Mouse (Mus musculus) embryonic facial prominence, embryonic 12.5 days (tissue): Measurements from ENCODE around the gene Pcif1. TPM values are rescaled to one million over a fixed set of nuclear protein-coding genes. Genes with fewer than 3 reads are reported as not detected.

Experiments
- ATAC-seq: fragments of 200-750 bp; cut with Nextera tagmentation; 2 replicates; pipeline ENCODE4 v1.8.0; 2017; ENCODE audit not compliant: insufficient number of reproducible peaks, insufficient read depth, low FRiP score, low TSS enrichment
- H3K27ac ChIP-seq: fragments of 300-500 bp; sonication (generic); 2 replicates; pipeline ENCODE4 v1.5.1; 2016; ENCODE audit warnings: mild to moderate bottlenecking
- H3K27me3 ChIP-seq: fragments of 300-500 bp; sonication (generic); 2 replicates; pipeline ENCODE4 v1.6.1; 2016; ENCODE audit warnings: mild to moderate bottlenecking, moderate library complexity
- H3K36me3 ChIP-seq: fragments of 300-500 bp; sonication (generic); 2 replicates; pipeline ENCODE4 v1.6.1; 2016; ENCODE audit warnings: mild to moderate bottlenecking
- H3K4me1 ChIP-seq: fragments of 300-500 bp; sonication (generic); 2 replicates; pipeline ENCODE4 v1.6.1; 2016
- H3K4me2 ChIP-seq: fragments of 300-500 bp; sonication (generic); replicated peaks from 2 replicates; pipeline ENCODE4 v1.6.1; 2016; ENCODE audit warnings: mild to moderate bottlenecking, moderate library complexity
- H3K4me3 ChIP-seq: fragments of 300-500 bp; sonication (generic); 2 replicates; pipeline ENCODE4 v1.5.1; 2016; ENCODE audit warnings: mild to moderate bottlenecking
- H3K9ac ChIP-seq: fragments of 300-500 bp; sonication (generic); 2 replicates; pipeline ENCODE4 v1.6.1; 2016; ENCODE audit warnings: mild to moderate bottlenecking, moderate library complexity
- H3K9me3 ChIP-seq: fragments of 300-500 bp; sonication (generic); 2 replicates; pipeline ENCODE4 v1.6.1; 2016; ENCODE audit warnings: mild to moderate bottlenecking, moderate library complexity
- WGBS: fragments of 180-500 bp; shearing (Covaris S2); methylation state at CpG from one replicate; pipeline ENCODE4 v1.1.7; 2016; 5-methylcytosine and 5-hydroxymethylcytosine counted together
- polyA plus RNA-seq: library from polyadenylated mRNA; unstranded; fragments of >200 nt; fragmentation: Nextera tagmentation; extraction: Ambion mirVana; gene quantifications from 2 replicates; pipeline ENCODE4 v1.2.1, GENCODE M21; 2016

The Pcif1 gene
- polyA plus RNA-seq, 1 experiment from 2014 or later, result 83.0 TPM

GRCm38 (mm10) chr2:164912151-164912550 is 33.0 kb downstream of the Pcif1 start:
- peak; percentile 7; the same call in 1 of the 2 replicates for ATAC-seq
- no peaks in the 10 kb centered on the region for H3K27me3 ChIP-seq
- H3K27ac ChIP-seq, result peak overlapping the region; percentile 96
- H3K4me3 ChIP-seq, result peak overlapping the region; percentile 76
- H3K4me2 ChIP-seq, result peak overlapping the region; percentile 74
- WGBS, result 22% methylated on average over 12 of the region's 12 CpGs
- H3K9ac ChIP-seq, result peak overlapping the region; percentile 82
- no peaks in the 10 kb centered on the region for H3K9me3 ChIP-seq
- H3K36me3 ChIP-seq, result peaks cover 26% of the 10 kb centered on the region
- peaks cover 21% of the 10 kb centered on the region for H3K4me1 ChIP-seq

- Histone ChIP-seq H3K4me2 (peak overlapping the region; percentile 74; the same call in 1 of the 2 replicates), H3K36me3 (peaks cover 19% of the 10 kb centered on the region), H3K4me3 (no peak overlapping the region), H3K9me3 (no peaks in the 10 kb centered on the region), H3K9ac (no peak overlapping the region), H3K27ac (no peak overlapping the region; the same call in 1 of the 2 replicates), H3K27me3 (no peaks in the 10 kb centered on the region), H3K4me1 (peaks cover 21% of the 10 kb centered on the region)
- 92% methylated on average over 8 of the region's 9 CpGs for WGBS
- no peak for ATAC-seq
These were observed 33.8 kb downstream of the Pcif1 start for GRCm38 (mm10) chr2:164912749-164913427.

GRCm38 (mm10) chr2:164913428-164913786 is 34.3 kb downstream of the Pcif1 start:
- Histone ChIP-seq H3K36me3 (peaks cover 13% of the 10 kb centered on the region), H3K27ac (no peak overlapping the region), H3K27me3 (no peaks in the 10 kb centered on the region), H3K4me3 (no peak overlapping the region), H3K9ac (no peak overlapping the region), H3K4me1 (peaks cover 21% of the 10 kb centered on the region), H3K4me2 (no peak overlapping the region), H3K9me3 (no peaks in the 10 kb centered on the region)
- 83% methylated on average over 2 of the region's 2 CpGs for WGBS
- ATAC-seq, result no peak

- no peak overlapping the region for H3K4me3 ChIP-seq
- 68% methylated on average over 5 of the region's 5 CpGs for WGBS
These were observed 37.7 kb downstream of the Pcif1 start for GRCm38 (mm10) chr2:164916820-164917219.

GRCm38 (mm10) chr2:164917371-164917770 is 38.3 kb downstream of the Pcif1 start:
- Histone ChIP-seq H3K4me2 (no peak overlapping the region), H3K9ac (no peak overlapping the region), H3K9me3 (no peaks in the 10 kb centered on the region), H3K27me3 (no peaks in the 10 kb centered on the region), H3K36me3 (peaks cover 16% of the 10 kb centered on the region), H3K4me3 (no peak overlapping the region), H3K27ac (no peak overlapping the region), H3K4me1 (peaks cover 9% of the 10 kb centered on the region; the same call in 1 of the 2 replicates)
- 65% methylated on average over 10 of the region's 10 CpGs for WGBS
- ATAC-seq, result no peak

More at GRCm38 (mm10) chr2:164916820-164917219, 37.7 kb downstream of the Pcif1 start:
- H3K9ac ChIP-seq, result no peak overlapping the region
- H3K36me3 ChIP-seq, result peaks cover 16% of the 10 kb centered on the region
- no peaks in the 10 kb centered on the region for H3K27me3 ChIP-seq
- H3K9me3 ChIP-seq, result no peaks in the 10 kb centered on the region
- H3K27ac ChIP-seq, result no peak overlapping the region
- ATAC-seq, result no peak
- H3K4me2 ChIP-seq, result no peak overlapping the region
- H3K4me1 ChIP-seq, result peaks cover 8% of the 10 kb centered on the region; the same call in 1 of the 2 replicates

GRCm38 (mm10) chr2:164918325-164918724 is 39.2 kb downstream of the Pcif1 start:
- H3K27me3 ChIP-seq, result no peaks in the 10 kb centered on the region
- no peak overlapping the region for H3K4me3 ChIP-seq
- no peak for ATAC-seq
- H3K9me3 ChIP-seq, result no peaks in the 10 kb centered on the region
- H3K4me2 ChIP-seq, result no peak overlapping the region
- 61% methylated on average over 5 of the region's 5 CpGs for WGBS
- H3K9ac ChIP-seq, result no peak overlapping the region
- no peak overlapping the region for H3K27ac ChIP-seq
- H3K4me1 ChIP-seq, result peaks cover 6% of the 10 kb centered on the region; the same call in 1 of the 2 replicates
- H3K36me3 ChIP-seq, result peaks cover 16% of the 10 kb centered on the region

GRCm38 (mm10) chr2:164921984-164922383 is 42.9 kb downstream of the Pcif1 start:
- Histone ChIP-seq H3K9me3 (no peaks in the 10 kb centered on the region), H3K9ac (no peak overlapping the region), H3K4me3 (no peak overlapping the region), H3K4me2 (no peak overlapping the region), H3K27me3 (no peaks in the 10 kb centered on the region), H3K36me3 (peaks cover 13% of the 10 kb centered on the region), H3K27ac (no peak overlapping the region), H3K4me1 (peaks cover 4% of the 10 kb centered on the region; the same call in 1 of the 2 replicates)
- WGBS, result 60% methylated on average over 7 of the region's 7 CpGs
- no peak for ATAC-seq

GRCm38 (mm10) chr2:164923291-164923690 is 44.2 kb downstream of the Pcif1 start:
- peaks cover 13% of the 10 kb centered on the region for H3K36me3 ChIP-seq
- no peak overlapping the region for H3K4me2 ChIP-seq
- ATAC-seq, result no peak
- H3K9ac ChIP-seq, result no peak overlapping the region
- 72% methylated on average over 4 of the region's 4 CpGs for WGBS
- H3K4me3 ChIP-seq, result no peak overlapping the region
- no peaks in the 10 kb centered on the region for H3K9me3 ChIP-seq
- H3K27ac ChIP-seq, result no peak overlapping the region
- no peaks in the 10 kb centered on the region for H3K27me3 ChIP-seq
- H3K4me1 ChIP-seq, result peaks cover 4% of the 10 kb centered on the region; the same call in 1 of the 2 replicates

GRCm38 (mm10) chr2:164924100-164924857 is 45.2 kb downstream of the Pcif1 start:
- peaks cover 12% of the 10 kb centered on the region for H3K36me3 ChIP-seq
- ATAC-seq, result no peak
- H3K9me3 ChIP-seq, result no peaks in the 10 kb centered on the region
- no peaks in the 10 kb centered on the region for H3K27me3 ChIP-seq
- peaks cover 4% of the 10 kb centered on the region; the same call in 1 of the 2 replicates for H3K4me1 ChIP-seq
- H3K9ac ChIP-seq, result no peak overlapping the region
- H3K4me2 ChIP-seq, result no peak overlapping the region
- no peak overlapping the region for H3K4me3 ChIP-seq
- 33% methylated on average over 11 of the region's 11 CpGs for WGBS
- no peak overlapping the region for H3K27ac ChIP-seq

GRCm38 (mm10) chr2:164930706-164931581 is 51.8 kb downstream of the Pcif1 start:
- no peak overlapping the region for H3K9ac ChIP-seq
- H3K4me2 ChIP-seq, result no peak overlapping the region
- no peak overlapping the region for H3K4me3 ChIP-seq
- no peaks in the 10 kb centered on the region for H3K36me3 ChIP-seq
- no peak for ATAC-seq
- no peaks in the 10 kb centered on the region; the same call in 1 of the 2 replicates for H3K27me3 ChIP-seq
- no peaks in the 10 kb centered on the region for H3K9me3 ChIP-seq
- WGBS, result 30% methylated on average over 11 of the region's 11 CpGs
- 0 out of 2 replicates have a peak overlapping the region, but pooled peaks have one; percentile 19 for H3K27ac ChIP-seq
- peaks cover 15% of the 10 kb centered on the region for H3K4me1 ChIP-seq

GRCm38 (mm10) chr2:164933534-164933933 is 54.4 kb downstream of the Pcif1 start:
- Histone ChIP-seq H3K4me3 (no peak overlapping the region), H3K4me2 (no peak overlapping the region), H3K27ac (no peak overlapping the region), H3K36me3 (no peaks in the 10 kb centered on the region), H3K9me3 (no peaks in the 10 kb centered on the region), H3K4me1 (peaks cover 20% of the 10 kb centered on the region), H3K27me3 (peaks cover 15% of the 10 kb centered on the region), H3K9ac (no peak overlapping the region)
- no peak for ATAC-seq
- 40% methylated on average over 10 of the region's 10 CpGs for WGBS
